Mouse (Mus musculus) thymus, postnatal 4 days (tissue): Measurements from ENCODE around the gene Ppt2.

Experiments
- DNase-seq: peaks from one replicate; pipeline ENCODE4 v3.0.0; 2021

Ppt2 gene

DNA sequence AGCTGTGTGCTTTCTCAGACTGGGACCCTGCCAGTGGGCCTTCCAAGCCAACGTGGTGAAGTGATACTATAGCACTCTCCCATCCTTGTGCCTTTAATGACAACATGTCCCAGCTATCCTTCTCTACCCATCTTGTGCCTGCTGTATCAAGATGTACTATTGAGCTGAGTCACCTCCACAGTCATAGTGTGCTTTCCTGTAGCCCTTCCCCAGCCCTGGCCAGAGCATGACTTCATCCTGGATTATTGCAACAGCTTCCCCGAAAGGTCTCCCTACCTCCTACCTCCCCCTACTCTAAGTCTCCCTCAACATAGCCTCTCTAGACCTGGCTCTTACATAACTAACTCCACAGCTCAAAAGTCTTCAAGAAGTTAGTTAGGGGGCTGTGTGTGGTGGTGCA is 7.4 kb upstream of the Ppt2 start:
- no peak for DNase-seq

DNA sequence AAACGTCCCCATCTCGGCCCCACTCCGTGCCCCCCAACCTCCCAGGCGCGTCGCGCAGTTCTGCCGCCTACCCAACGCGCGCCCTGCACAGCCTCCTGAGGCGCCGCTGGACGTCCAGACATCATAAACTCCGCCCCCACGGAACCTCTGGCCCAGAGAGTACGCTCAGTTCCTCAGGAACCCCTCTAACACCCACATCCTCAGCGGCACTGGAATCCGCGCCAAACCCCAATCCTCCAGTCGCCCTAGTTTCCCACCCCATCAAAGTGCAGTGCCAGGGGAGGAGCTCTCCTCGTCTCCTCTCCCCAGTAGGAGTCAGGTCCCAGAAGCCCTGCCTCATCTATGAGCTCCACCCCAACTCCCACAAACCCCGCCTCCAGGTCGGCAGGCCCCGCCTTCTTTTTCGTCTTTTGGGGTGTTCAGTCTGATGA is 4.0 kb upstream of the Ppt2 start:
- peak; percentile 93 for DNase-seq

DNA sequence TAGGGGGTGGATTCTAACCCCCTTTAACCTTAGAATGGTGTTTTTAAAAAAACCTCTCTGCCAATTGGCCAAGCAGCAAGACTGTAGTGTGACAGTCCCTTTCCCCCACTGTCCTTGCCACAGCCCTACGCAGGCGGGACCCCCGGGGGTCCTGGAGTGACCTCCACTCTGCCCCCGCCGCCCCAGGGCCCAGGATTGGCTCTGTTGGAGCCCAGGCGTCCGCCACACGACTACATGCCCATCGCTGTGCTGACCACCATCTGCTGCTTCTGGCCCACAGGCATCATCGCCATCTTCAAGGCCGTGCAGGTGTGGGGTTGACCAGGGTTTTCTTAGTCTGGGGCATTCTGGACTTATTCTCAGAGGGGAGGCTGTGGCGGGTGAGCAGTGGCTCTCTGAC is 3.3 kb upstream of the Ppt2 start:
- DNase-seq = peak; percentile 55

DNA sequence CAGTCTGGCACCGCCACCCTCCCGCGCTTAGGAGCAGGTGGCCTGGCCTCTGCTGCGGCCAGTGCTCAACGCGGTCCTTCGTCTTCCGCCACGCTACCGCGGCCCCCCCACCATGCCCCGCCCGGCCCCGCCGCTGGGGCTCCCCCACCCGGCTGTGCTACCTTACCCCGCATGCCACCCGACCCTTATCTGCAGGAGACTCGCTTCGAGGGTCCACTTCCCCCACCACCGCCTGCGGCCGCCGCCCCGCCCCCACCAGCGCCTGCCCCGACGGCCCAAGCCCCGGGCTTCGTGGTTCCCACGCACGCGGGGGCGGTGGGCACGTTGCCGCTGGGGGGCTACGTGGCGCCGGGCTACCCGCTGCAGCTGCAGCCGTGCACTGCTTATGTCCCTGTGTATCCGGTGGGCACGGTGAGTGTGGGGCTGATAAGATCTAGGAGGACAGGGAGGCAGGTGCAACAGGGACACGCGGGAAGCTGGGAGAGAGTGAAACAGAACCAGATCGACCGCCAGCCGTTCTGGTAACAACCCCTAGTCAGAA is 2.5 kb upstream of the Ppt2 start:
- DNase-seq = peak; percentile 82

DNA sequence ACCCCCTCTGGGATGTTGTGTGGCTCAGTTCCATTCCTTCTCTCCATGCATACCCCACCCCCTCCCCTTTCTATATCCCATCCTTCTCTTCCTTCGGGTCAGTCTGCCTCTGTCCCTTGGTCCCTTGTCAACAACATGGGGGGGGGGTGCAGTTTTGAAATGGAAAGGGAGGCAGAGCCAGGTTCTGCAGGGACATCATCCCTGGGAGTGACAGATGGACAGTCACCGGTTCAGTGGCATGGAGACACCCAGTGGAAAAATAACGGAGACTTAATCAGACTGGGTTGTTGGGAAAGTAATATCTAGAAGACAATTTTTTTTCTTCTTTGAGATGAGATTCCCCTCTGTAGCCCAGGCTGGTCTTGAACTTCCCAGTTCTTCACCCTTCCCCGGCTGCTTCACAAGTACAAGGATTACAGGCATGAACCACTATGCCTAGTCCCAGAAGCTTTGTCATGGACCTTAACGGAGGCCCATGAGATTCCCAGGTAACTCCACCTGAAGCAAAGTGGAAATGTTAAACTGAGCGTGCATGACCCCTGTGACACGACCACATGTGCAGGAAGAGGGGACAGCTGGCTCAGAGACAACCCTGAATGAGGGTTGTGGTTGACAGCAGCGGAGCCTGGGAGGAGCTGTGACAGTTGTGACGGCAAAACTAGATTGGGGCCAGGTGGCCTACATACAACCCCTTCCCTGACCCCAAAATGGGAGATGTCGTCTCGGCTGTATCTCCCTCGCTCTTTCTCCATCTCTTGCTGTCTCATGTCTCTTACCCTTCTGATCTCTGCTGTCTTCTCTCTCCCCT is 1.7 kb upstream of the Ppt2 start:
- peak; percentile 80 for DNase-seq

DNA sequence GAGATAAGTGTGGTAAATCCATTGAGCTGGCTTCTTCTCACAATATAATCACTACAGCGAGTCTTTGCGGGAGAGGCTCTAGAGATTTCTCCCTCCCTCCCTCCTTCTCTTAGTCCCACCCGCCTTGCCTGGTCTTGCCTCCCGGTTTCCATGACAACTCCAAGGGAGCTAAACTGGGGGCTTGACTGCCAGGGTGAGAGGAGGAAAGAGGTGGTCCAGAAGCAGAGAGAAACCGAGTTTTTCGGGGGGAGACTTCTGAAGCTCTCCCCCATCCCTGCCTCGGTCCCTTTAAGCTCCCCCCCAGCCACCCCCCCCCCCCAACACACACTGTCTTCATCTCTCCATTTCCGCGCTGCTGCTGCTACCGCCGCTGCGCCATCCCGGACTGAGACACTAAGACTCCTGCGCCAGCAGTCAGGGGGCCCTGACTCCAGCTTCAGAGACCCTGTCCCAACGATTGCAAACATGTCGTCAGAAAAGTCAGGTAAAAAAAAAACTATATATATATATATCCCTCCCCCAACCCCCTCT is 976 bp upstream of the Ppt2 start, which contains the start of gene Prrt1:
Prrt1 (plus strand) TSS at position 313 of the 531 bp plus-strand sequence.
- DNase-seq = peak; percentile 72

DNA sequence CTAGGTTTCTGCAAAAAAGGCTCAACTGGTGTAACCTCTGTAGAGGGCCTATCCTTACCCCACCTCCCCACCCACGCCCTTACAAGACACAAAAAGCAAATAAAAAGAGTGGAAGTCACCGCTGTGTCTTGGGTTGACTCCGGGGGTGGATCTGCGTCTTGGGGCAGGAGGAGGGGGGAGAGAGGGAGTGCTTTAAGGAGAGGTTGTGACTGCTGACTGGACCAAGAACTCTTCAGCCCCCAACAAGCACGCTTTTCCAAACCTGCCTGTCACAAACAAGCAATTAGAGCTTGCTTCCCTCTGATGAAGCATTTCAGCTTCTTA is 296 bp upstream of the Ppt2 start:
- DNase-seq = peak; percentile 50

DNA sequence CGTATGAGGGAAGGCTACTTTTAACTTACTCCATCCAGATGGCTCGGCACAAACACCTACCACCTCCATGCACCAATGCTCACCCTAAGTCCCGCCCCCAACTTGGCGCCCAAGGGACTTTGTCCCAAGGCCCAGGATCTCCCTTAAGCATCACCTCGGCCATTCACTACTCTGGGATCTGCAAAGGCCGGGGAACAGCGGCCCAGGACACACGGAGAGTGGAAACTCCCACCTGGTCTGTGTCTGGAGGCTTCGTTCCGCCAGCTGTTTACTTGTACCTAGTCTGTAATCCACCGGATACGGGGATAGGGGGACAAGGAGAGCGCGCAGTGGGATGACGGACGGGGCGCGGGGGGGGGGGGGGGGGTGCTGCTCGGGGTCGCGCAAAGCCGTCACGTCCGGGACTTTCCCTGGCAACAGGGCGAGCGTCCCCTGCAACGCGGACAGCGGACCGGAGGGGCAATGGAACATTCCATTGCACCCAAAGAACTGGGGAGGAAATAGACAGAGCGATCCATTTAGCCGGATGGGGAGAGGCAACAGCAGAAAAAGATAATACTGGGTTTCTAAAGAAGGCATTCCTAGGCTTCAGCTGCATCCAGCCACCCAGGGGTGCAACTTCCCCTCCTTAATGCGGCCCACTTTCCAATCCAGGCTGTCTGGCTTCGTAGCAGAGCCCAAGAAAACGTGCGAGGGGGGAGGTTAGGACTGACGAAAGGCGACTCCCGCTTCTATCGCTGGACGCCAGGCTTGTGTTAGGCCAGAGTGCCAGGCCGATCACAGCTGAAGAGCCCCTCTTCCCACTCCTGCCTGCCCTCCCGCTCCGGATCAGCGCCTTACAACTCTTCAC is 992 bp downstream of the Ppt2 start:
- DNase-seq = peak; percentile 86

DNA sequence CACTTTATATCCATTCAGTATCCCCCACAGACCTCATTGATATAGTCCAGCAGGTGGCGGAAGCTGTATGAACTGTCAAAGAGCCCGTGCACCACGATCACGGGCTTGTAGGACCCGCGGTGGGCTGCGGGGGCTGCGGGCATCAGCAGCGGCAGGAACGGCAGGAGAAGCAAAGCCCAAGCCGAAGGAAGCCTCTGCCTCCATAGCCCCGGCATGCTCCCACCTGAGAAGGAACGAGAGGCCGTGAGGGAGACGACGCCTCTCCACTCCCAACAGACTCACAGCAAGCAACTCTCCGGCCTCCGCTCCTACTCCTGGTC is 1.6 kb downstream of the Ppt2 start:
- DNase-seq = peak; percentile 68

DNA sequence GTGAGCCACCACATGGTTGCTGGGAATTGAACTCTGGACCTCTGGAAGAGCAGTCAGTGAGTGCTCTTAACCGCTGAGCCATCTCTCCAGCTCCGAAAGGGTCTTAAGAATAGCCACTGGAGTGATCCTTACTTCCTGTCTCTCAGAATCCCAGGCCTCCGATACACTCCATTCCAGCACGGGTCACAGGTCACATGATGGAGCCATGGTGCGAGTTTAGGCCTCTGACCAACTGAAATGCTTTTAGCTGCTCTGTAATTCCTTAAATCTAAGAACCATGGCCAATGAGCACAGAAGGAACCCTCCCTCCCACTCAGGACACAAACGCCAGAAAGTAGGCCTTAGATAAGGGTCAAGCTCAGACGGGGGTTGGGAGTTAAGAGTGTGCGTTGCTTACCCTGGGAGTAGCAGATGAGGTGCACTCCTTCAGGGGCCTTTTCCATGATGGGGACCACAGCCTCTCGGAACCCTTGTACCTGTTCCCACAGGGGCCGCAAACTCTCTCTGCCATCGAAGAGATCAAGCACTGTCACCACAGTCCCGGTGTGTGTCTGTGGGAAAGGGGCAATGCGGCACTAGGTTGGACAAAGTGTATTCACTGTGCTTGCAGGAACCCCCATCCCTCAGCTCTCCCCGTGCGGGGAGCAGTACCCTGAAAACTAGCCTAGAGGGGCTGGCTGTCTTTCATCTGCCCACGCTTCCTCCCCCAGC is 2.1 kb downstream of the Ppt2 start:
- DNase-seq = no peak

DNA sequence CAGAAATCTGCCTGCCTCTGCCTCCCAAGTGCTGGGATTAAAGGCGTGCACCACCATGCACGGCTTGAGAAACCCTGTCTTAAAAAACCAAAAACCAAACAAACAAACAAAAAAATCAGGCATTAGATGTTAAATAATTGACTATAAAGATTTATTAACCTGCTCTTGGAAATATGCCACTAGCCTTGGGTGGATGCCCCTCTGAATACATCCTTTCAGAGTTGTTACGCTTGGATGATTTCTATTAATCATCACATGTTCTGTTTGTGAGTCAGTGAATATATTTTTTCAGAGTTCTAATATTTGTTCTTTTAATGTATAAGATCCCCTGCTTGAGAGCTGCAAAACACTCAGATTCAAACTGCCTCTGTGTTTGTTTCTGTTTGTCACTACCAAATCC is 3.3 kb downstream of the Ppt2 start:
- DNase-seq = no peak

DNA sequence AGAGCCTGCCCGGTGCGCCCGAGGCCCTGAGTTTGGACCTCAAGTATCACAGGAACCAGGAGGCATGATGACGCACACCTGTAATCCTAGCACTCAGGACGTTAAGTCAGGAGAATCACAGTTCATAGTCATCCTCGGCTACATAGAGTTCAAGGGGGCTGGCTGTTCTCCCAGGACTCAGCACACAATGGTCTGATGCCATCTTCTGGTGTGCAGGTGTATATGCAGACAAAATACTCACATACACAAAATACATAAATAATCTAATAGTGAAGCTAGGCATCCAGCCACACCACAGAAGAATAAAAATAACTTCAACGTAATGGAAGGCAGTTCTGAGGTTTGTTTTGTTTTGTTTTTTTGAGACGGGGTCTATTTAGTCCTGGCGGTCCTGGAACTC is 5.1 kb downstream of the Ppt2 start:
- DNase-seq = no peak

DNA sequence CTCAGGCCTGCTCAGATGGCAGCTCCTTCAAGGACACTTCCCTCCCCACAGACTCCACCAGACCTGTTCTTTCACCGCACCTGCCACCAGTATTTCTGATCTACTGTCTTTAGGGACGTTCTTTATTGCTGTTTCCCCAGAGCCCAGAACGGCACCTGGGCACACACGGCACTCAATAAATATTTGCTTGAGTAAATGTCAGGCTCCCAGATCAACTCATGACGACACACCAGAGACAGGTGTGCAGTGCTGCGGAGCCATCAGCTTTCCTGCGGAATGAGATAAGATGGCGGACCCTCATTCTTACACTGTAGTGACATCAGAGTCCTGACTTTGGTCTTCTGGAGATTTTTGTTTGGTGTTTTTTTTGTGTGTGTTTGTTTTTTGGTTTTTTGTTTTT is 7.3 kb downstream of the Ppt2 start:
- DNase-seq = no peak

DNA sequence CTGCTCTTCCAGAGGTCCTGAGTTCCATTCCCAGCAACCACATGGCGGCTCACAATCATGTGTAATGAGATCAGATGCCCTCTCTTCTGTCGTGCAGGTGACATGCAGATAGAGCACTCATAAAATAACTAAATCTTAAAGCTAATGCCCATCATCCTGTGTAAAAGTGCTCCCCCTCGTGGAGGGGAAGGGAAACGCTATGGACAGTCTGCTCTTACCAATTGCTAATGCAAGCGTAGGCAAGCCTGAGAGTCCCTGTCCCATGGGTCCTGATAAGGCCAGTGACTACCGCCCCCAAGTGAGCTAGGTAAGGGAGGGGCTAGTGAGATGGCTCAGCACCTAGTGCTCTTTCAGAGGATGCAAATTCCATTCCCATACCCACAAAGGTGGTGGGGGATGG is 9.3 kb downstream of the Ppt2 start:
- DNase-seq = peak; percentile 86

DNA sequence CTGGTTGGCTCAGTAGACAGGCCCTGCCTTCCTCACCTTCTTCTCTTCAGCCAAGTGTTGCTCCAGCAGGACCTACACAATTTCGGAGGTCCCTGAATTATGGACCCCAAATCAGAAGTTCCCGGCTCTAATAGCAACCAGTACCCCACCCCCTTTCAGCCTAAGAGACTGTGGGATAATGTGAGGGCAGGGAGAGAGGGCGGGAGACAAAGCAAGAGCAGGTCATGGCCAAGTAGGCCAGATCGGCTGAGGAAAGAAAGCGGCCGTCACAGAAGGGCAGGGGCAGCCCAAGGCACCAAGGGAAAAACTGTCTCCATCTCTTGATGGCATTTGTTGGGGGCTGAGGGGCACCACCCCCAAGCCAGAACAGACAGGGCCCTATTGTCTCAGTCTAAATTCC is 12.4 kb downstream of the Ppt2 start, which contains the start of gene Egfl8:
Egfl8 (minus strand) TSS at position 101 of the 400 bp plus-strand sequence.
- no peak for DNase-seq

DNA sequence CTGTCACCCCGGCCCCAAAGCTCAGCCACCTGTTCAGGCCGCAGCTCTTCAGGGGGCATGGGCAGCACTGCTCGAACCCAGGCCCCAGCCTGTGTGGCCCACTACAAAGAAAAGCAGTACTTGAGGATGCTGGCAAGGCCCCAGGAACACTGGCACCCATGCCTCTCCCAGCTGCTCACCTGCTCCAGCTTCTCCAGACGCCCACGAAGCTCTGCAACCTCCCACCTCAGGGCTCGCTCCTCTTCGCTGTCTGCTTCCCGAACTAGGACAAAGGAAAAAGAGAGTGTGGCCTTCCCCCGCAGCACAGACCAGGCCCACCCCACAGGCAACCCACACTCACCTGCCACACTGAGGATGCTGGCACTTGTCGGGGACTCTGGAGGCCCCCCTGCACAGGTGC is 14.5 kb downstream of the Ppt2 start:
- DNase-seq = no peak

DNA sequence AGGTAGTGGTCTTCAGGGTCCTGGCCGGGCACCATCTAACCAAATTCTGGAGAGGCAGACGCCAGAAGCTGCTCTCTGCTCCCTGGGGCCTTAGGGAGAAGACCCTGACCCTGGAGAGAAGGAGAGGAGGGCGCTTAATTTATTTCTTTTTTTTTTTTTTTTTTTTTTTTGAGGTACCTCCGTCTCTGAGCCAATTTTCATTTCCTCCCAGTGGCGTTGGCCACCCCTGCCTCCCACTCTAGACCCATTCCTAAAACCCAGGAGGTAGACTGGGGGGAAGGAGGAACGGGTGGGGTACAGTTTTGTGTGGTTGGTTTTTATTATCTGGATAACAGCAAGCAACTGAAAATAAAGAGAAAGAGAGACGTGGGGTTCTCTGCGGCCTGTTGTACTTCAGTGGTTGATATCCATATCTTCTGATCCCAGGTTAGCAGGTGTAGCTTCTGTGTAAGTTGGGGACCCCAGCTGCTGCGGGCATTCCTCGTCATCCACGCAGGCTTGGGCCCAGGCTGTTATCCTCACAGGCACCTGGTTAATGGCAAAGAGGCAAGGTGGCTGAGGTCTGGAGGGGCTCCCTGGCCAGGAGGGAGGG is 15.2 kb downstream of the Ppt2 start:
- no peak for DNase-seq

DNA sequence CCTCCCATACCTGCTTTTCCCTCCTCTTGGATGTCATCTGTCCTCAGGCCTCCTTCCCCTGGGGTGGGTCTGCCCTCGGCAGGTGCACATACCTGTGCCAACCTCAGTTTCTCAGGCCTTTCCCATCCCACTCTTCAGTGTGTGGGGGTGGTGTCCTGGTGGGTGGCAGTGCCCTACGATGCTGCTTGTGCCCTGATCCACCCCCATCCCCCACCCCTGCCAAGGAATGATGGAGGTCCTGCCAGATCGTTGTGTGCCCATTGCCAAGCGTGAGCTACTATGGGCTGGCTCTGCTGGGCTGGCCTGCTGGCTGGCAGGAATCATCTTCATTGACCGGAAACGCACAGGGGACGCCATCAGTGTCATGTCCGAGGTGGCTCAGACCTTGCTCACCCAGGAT is 17.3 kb downstream of the Ppt2 start:
- DNase-seq = no peak

DNA sequence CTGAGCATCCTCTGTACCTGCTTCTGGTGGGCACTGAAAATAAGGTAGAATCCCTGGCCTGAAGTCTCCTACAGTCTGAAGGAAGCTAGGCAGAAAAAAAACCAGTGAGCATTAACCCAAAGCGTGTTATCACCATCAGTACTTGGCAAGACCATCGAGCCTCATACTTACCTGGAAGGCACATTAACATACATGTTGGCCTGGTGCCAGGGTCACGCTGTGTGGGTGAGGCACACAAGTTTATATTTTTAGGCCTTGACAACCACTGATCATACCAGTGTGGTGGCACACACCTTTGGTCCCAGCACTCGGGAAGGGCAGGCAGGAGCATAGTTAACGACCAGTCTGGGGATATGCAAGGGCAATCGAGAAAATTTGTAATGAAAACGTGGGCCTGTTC is 20.3 kb downstream of the Ppt2 start:
- DNase-seq = no peak

DNA sequence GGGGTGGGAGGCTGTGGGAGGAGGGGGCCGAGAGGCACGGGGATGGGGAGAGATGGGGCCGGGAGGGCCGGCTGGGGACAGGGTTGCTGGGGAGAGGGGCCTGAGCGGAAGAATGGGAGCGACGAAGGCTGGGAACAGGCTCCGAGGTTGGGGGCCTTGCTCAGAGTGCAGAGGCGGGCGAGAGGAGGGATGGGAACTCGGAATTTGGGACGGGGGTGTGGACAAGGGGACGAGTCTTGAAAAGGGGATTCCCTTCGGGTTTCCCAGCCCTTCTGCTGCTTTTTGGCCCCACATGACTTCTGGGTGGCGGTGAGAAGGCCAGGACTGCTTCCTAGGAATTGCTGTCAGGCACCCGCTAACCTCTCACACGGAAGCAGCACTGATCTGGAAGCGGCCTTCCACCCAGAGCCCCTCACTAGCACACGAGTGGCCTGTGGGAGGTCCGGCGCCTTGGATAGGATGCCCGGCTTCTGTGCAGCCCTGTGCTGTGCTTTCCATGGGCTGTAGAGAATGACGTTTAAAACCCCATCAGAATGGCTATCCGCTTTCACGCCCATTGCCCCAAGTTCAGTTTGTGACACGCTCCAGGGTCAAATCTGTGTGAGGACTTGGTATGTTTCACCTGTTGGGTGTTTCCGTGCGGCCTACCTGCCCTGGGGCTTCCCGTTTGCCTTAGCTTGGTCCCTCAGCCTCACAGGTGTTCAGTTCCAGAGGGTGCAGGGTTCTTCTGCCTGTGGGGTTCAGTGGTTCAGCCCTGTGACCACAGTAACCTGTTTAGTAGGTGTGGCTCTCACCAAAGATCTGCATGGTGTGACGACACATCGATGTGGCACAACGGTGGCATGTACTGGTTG is 21.9 kb downstream of the Ppt2 start:
- DNase-seq = no peak

DNA sequence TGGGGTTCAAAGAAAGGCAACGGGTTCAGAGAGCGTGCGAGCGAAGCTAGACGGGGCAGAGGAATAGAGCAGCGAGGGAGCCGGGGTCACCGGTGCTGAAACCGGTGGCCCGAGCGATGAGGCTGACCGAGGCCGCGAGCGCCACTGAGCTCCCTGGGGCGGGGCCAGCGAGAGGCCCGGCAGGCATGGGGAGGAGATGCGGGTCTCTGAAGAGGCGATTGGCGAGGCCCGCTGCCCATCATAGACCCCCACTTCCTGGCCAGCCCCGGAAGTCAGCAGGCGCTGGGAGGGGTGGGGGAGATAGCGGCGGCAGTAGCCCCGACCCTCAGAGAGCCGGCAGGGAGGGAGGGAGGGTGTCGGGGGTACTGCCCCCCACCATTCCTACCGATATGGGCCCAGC is 22.7 kb downstream of the Ppt2 start:
- peak; percentile 96 for DNase-seq
